In genomic region chr12:84709842-84710439, GRCm38 (mm10) we compare ENCODE assay signal across 9 mouse cellular contexts. TPM values are rescaled to one million over a fixed set of nuclear protein-coding genes. Genes with fewer than 3 reads are reported as not detected.
A peak's percentile ranks its signal among the peaks of the same experiment; 100 is the strongest.
DNase-seq lines count a peak whose midpoint lies in the region; ATAC-seq lines count a peak whose summit lies in the region.
"Had no signal": no experiment of that assay in that cellular context is flagged by ENCODE, and none has a peak within 500 bp of the region (broad histone marks: within the 10 kb centered on the region; RNA-seq: fewer than 3 reads in every experiment).

No protein-coding gene starts in this region.

- H3K9ac ChIP-seq in hindbrain, embryonic 11.5 days (ENCODE audit: low read depth, low read length): no peak overlapping the region

- H3K36me3 ChIP-seq in hindbrain, embryonic 11.5 days (ENCODE audit: control insufficient read depth, insufficient read depth, low read length): no peaks in the 10 kb centered on the region
- H3K36me3 ChIP-seq: heart, embryonic 10.5 days had no signal

- no peaks in the 10 kb centered on the region for H3K27me3 ChIP-seq in hindbrain, embryonic 11.5 days (ENCODE audit: control insufficient read depth, insufficient read depth, low read length)

- H3K4me2 ChIP-seq in hindbrain, embryonic 11.5 days (replicated peaks; ENCODE audit: low read depth, low read length): no peak overlapping the region

- H3K9me3 ChIP-seq in hindbrain, embryonic 11.5 days (ENCODE audit: control insufficient read depth, low read length): no peaks in the 10 kb centered on the region
- H3K9me3 ChIP-seq: heart, embryonic 10.5 days had no signal

- 39% methylated on average over 14 of the region's 14 CpGs for WGBS in hindbrain, embryonic 11.5 days

- peak; percentile 82 for ATAC-seq in erythroid progenitor cell, adult 5-6 weeks (replicated peaks; ENCODE audit: low FRiP score, poor library complexity, severe bottlenecking)
- ATAC-seq in hindbrain, embryonic 11.5 days (ENCODE audit: low FRiP score): no peak

- H3K27ac ChIP-seq in hindbrain, embryonic 11.5 days (ENCODE audit: low read depth, low read length): no peak overlapping the region
- H3K27ac ChIP-seq: heart, embryonic 10.5 days had no signal

- H3K4me3 ChIP-seq in hindbrain, embryonic 11.5 days (ENCODE audit: low read depth, low read length): no peak overlapping the region
- H3K4me3 ChIP-seq: heart, embryonic 10.5 days had no signal

- H3K4me1 ChIP-seq in hindbrain, embryonic 11.5 days (replicated peaks; ENCODE audit: control insufficient read depth, insufficient read depth, low read length): no peaks in the 10 kb centered on the region; the same call in 1 of the 2 replicates

- DNase-seq in kidney, adult 9 months: peak; percentile 2
- no peak for DNase-seq in kidney, adult 11 months
- peak; percentile 33 for DNase-seq in ZHBTc4 (ENCODE audit: low read depth, low spot score)
- peak; percentile 46 to 56 for DNase-seq in lung, postnatal 4 days
- no peak for DNase-seq in hindbrain, embryonic 11.5 days (ENCODE audit: low spot score)
- DNase-seq in layer of hippocampus, adult 11-12 months (ENCODE audit: low spot score): no peak
- no peak for DNase-seq in cerebellum, adult 9-10 months

RNA-seq across cellular contexts. Expression of gene Syndig1l, which starts 11.3 kb away (rescaled TPM):
- not detected in 2 replicates for total RNA-seq in erythroid progenitor cell, adult 5-6 weeks (2015; ENCODE audit: low replicate concordance)
- not detected in 2 replicates for total RNA-seq in erythroid progenitor cell, adult 5-6 weeks (2017; ENCODE audit: low replicate concordance)
- 0.60 and 0.85 TPM in 2 replicates for polyA plus RNA-seq in hindbrain, embryonic 11.5 days (2014; fragmentation: Nextera tagmentation; extraction: Ambion mirVana)

Comparison
In these comparisons a context has a peak if more than half of its experiments do, and no peak if none do; other contexts are left out.
1. DNase-seq: peak in kidney, adult 9 months (single experiment), ZHBTc4 (single experiment) and lung, postnatal 4 days (2 of 2); none in kidney, adult 11 months (single experiment), hindbrain, embryonic 11.5 days (single experiment), layer of hippocampus, adult 11-12 months (single experiment) and cerebellum, adult 9-10 months (single experiment).